Mouse (Mus musculus) splenic B cell, adult 2 months (primary cell): ENCODE results near the gene Hes1.
A peak's percentile ranks its signal among the peaks of the same experiment; 100 is the strongest.

Experiments used
- DNase-seq: peaks from one replicate; pipeline ENCODE4 v3.0.0-alpha.2; 2011; ENCODE audit warnings: low read depth, low spot score
- H3K27me3 ChIP-seq: 2 replicates; pipeline ENCODE4 v1.6.1; 2012; ENCODE audit warnings: mild to moderate bottlenecking, low read length, moderate library complexity, mixed read lengths; ENCODE audit not compliant: control insufficient read depth, poor library complexity, insufficient read depth, severe bottlenecking
- H3K36me3 ChIP-seq: 2 replicates; pipeline ENCODE4 v1.6.1; 2012; ENCODE audit warnings: mild to moderate bottlenecking, low read length, moderate library complexity, mixed read lengths; ENCODE audit not compliant: control insufficient read depth, poor library complexity, insufficient read depth, severe bottlenecking

Hes1 gene

DNA sequence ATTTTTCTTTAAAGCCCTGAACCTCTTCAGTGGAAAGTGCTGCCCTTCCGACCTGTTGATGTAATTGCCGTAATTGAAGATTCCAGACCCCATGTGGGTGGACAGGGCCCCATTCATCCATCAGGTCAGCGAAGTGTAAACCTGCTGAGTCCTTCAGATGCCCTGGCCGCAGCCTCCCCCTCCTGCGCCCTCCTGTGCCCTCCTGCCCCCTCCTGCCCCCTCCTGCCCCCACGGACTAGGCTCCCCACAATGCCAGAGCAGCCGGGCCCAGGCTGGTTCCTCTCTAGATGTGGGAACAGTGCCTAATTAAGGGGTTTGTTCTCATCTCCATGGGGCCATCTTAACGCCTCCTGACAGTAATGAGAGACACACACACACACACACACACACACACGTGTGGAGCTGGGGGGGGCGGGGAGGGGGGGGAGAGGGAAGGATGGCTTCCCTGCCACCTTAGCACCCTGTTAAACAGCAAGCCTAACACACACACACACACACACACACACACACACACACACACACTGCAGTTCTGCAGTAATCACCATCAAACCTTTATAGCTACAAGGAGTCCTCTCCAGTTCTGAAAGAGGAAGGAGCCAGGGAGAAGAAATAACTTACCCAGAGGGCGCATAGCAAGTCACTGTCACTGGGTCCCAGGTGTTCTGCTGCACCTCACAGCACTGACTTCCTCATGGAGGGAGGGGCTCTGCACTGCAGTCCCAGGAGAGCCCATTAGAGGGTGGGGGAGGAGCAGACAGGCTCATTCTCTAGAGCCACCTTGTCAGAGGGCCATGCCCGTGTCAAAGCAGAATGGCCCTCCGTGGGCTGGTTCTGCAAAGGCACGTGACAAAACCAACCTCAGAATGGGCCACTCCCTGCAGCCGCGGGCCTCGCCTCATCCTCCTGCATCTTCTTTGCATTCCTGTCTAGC is 25.3 kb upstream of the Hes1 start:
- H3K27me3 ChIP-seq, result no peaks in the 10 kb centered on the region
- DNase-seq, result peak; percentile 96
- H3K36me3 ChIP-seq, result no peaks in the 10 kb centered on the region

DNA sequence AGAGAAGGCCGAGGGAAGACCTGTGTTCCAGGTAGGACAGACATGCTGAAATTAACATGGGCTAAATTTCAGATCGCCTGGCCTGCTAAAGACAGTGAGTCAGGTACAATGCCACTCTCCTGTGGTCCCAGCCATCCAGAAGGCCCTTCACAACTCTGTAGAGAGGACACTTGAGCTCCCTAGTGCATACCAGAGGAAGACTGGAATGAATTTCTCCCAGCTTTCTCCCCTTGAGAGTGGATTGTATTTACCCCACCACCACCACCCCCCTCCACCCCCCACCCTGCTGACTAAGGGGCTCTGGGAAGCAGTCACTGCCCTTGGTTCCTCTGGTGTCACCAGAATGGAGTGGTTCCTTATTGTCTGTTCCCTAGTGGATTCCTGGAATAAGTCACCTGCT is 24.3 kb upstream of the Hes1 start:
- H3K36me3 ChIP-seq, result no peaks in the 10 kb centered on the region
- H3K27me3 ChIP-seq, result no peaks in the 10 kb centered on the region
- no peak for DNase-seq

DNA sequence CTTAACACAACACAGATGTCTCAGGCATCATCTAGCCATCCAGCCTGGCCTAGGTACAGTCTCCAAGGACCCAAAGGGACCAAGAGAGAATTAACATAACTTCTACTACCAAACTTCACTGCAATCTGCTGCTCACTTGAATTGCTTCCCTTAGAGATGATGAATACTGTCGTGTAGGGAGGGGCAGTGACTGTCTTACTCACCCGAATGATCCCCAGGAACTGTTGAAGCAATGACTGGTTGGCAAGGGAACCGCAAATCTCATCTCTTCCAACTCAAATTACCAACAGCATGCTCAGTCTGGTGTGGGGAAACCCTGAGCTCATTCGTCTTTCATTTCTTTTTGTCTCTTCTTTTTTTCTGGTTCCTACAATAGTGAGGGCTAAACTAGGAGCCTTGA is 21.3 kb upstream of the Hes1 start:
- H3K27me3 ChIP-seq, result no peaks in the 10 kb centered on the region
- DNase-seq, result no peak
- no peaks in the 10 kb centered on the region for H3K36me3 ChIP-seq

DNA sequence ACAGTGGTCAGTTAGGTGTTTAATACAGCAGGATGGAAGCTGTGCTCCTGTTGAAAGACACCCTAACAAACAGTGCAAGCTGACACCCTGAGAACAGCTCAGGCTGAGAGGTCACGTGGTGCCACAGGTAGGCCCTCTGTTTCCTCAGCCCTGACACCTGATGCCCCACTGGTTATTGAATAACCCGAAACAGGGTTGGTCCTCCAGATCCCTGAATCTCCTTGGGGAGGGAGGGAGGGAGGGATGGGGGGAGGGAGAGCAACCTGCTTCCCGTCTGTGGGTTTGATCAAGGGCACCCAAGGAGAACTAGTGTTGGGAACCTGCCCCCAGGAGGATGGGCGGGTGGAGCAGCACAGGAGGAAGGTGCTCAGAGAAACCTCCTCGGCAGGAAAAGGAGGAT is 18.6 kb upstream of the Hes1 start:
- DNase-seq, result no peak
- Histone ChIP-seq H3K36me3 (no peaks in the 10 kb centered on the region), H3K27me3 (no peaks in the 10 kb centered on the region)

DNA sequence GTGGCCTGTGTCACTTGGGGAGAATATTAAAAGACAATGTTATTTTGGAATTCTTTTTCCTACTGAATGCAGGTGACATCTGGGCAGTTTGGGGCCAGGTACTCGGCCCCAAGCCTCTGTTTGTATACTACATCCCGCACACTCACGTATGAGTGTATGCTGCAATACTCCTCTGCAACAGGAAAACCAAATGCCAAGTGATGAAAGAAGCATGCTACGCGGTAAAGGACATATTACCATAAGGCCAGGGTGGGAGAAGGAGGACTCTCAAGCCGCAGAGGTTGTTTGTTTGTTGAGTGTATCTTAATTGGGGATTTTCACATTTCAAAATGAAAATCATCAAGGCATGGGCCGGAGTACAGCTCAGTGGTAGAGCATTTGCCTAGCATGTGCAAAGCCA is 17.2 kb upstream of the Hes1 start:
- Histone ChIP-seq H3K27me3 (no peaks in the 10 kb centered on the region), H3K36me3 (no peaks in the 10 kb centered on the region)
- DNase-seq, result no peak

DNA sequence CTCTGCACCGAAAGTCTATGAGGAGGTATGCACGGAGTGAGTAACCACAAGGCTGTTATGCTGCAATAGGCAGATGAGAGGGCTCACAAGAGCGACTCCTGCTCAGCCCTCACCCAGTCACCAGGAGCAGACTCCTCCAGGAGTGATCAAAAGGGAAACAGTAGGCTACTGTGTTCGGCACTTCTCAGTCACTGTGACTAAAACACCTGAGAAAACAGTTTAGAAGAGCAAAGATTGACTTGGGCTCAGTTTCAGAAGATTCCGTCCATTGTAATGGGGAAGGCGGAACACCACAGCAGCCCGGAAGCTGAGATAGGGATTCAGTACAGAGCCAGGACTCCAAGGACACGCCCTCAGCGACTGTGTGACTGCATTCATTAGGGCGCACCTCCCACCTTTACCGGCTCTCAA is 16.8 kb upstream of the Hes1 start:
- Histone ChIP-seq H3K36me3 (no peaks in the 10 kb centered on the region), H3K27me3 (no peaks in the 10 kb centered on the region)
- no peak for DNase-seq

DNA sequence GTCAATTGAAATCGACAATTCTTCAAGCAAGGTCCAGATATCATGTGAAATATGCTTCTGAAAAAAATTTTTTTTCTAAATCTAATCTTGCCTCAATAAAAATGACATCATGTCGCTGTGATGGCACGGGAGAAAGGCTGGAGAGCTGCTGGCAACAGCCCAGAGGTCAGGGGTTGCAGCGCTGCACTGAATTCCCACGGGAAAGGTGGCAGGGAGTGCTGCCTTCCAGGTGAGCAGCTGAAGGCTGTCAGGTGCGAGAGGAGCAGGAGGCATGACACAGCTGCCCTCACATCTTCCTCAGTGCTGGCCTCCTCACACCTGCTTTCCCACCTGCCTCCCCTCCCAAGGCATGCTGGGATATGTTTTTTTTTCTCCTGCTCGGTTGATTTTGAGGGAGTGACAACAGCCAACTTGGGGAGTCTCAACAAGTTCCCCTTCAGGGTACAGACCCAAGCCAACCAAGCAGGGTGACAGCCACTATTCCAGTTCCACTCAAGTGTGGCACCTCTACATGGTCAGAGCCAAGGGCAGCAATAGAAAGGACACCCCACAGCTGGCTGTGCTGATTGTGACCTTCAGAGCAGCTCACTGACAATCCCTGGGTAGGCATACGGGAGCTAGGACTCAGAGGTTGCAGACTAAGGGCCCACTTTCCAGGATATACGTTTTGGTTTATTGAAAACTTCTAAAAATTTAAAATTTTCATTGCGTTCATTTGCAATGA is 13.3 kb upstream of the Hes1 start:
- no peak for DNase-seq
- Histone ChIP-seq H3K36me3 (no peaks in the 10 kb centered on the region), H3K27me3 (no peaks in the 10 kb centered on the region)

DNA sequence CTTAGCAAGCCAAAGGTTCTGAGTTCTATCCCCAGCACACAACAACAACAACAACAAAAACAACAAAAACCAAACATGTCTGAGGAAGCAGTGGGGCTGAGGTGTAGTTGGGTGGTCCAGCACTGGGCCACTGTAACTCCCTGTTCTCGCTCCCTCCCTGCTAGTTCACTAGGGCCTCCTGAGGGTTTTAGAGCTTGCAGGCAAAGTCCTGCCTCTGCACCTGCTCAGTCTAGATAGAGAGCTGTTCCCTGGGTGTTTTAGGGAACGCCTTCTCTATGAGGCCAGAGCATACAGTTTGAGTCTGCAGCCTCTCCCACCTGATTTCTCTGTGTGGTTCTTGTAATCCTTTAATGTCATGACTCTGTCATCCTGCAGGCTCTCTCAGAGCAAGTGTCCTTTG is 11.9 kb upstream of the Hes1 start:
- no peaks in the 10 kb centered on the region for H3K36me3 ChIP-seq
- no peak for DNase-seq
- no peaks in the 10 kb centered on the region for H3K27me3 ChIP-seq

DNA sequence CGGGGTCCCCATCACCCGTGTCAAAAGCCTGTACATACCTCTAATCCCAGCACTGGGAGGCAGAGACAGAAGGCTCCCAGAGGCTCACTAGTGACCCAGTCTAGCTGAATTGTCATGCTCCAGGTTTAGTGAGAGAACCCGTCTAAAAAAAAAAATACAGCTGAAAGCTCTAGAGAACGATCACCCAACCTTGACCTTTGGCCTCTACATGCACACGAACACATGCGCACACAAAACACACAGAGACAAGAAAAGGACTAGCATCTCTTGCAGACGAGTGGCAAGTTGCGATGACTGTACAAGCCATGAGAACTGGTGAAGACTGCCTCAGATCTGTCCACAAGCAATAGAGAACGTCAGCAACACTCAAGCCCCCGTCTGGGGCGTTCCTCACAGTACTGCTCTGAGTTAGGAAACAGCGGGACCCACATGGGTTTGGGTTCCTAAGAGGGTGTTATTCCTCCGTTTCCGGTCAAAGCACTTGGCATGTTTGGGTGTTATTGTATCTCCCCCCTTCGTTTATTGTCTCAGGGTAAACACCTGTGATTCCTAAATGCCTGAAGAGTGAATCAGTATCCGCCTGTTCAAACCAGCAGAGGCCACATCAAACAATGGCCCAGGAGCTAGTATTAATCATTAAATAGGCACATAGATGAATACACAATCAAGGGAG is 11.2 kb upstream of the Hes1 start:
- DNase-seq, result no peak
- H3K27me3 ChIP-seq, result no peaks in the 10 kb centered on the region
- no peaks in the 10 kb centered on the region for H3K36me3 ChIP-seq

DNA sequence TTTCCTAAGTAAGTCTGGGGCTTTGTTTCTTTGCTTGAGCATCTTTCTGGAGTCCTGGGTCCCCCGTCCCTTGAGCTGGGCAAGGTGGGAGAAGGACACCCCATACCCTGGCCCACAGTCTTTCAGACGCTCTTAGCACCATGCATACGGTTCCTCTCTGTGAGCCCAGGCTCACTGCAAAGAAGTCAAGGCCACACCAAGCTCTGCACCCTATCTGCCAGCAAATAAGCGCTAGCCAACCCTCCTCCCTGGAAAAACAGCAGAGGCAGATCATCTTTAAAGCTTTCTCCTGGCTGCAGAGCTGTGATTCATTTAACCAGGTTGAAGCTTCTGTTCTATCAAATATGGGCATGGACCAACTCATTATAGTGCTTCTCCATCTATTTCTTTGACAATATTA is 9.6 kb upstream of the Hes1 start:
- Histone ChIP-seq H3K27me3 (no peaks in the 10 kb centered on the region), H3K36me3 (no peaks in the 10 kb centered on the region)
- DNase-seq, result no peak

DNA sequence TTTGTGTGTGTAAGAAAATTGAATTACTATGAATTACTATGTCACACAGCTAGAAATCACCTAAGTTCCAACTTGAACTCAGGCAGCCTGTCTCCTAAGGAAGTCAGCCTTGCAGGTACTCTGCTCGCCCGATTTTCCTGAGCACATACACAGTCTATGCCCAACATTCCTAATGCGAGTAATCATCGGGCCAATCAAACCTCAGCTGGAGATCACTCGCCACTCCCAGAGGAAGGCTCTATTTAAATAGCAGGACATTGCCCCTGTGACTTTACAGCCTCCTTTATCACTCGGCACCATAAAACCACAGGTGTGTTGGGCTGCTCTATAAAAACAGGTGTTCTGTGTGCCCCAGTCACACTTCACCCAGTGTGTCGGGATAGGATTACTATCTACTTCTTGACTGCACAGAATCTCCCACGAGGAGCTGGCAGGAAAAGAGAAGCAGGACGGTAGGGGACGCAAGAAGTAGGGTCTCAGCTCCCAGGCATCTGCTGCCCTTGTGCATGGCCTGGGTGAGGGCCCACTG is 8.8 kb upstream of the Hes1 start:
- DNase-seq, result no peak
- no peaks in the 10 kb centered on the region for H3K36me3 ChIP-seq
- H3K27me3 ChIP-seq, result no peaks in the 10 kb centered on the region

DNA sequence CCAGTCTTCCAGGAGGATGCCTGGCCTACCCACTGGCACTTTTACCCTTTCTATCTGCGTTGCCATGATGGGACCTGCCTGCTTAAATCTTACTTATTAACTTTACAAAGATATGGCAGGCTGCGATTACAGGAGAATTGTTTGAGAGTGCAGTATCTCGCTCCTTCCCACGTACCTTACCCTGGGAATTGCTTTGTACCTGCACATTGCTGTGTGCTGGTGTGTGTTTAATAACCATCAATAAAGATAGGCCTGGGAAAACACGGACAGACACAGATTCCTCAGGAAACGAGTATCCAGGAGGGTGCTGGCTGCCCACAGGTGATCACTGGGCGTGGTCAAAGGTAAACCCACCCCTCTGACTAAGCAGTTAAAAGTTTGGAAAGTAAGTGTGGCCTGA is 8.3 kb upstream of the Hes1 start:
- Histone ChIP-seq H3K27me3 (no peaks in the 10 kb centered on the region), H3K36me3 (no peaks in the 10 kb centered on the region)
- DNase-seq, result no peak

DNA sequence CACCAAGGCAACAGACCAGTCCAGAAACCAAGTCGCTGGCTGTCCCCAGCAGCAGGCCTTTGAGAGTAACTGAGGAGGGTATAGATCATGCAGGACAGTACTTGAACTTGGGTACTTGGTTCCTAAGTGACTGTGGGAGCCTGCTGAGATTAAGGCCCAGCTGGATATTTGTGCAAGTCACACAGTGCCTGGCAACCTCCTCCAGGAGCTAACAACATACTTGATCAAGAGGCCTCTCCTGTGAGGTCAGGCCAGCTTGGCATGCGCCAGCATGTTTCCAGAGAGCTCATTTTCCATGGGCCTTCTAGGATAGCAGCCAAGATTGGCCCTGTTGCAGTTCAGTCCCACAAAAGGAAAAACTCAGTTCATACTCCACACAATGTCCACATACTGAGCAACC is 7.3 kb upstream of the Hes1 start:
- H3K36me3 ChIP-seq, result no peaks in the 10 kb centered on the region

DNA sequence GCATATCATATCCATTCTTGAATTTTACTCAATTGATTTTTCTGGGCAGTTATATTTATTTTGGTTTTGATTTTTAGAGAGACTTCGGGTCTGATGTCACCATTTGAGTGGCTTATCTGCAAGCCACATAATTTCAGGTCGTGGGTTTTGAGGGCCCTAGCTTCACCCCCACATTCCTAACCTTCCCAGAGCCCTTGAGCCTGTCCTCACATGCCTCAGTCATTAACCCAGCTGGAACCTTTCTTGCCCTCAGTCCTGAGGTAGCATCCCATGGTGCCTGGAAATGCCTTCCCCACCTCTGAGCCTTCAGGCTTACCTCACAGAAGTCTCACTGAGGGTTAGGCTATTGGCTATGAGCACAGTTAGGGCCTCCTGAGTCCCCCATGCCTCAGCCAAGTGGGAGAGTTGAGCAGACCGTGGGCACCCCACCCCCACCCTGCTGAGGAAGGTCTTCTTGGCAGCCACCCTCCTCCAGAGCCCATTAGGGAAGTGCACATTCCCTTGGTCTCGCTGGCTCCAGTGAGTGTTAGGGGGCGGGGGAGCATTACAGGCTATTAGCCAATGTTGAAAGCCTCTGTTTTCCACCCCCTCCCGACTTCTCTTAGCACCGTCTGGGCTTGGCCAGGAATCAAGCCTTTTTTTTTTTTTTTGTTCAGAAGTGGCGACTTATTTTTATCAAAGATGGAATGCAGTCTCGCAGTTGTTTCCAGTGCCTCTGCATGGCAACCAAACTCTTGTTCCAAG is 5.0 kb upstream of the Hes1 start:
- DNase-seq, result no peak
- no peaks in the 10 kb centered on the region for H3K36me3 ChIP-seq
- no peaks in the 10 kb centered on the region for H3K27me3 ChIP-seq

More for the DNA sequence above, 7.3 kb upstream of the Hes1 start:
- no peak for DNase-seq
- H3K27me3 ChIP-seq, result no peaks in the 10 kb centered on the region
